Mouse (Mus musculus): ENCODE measurements around the gene Gm10799. TPM values are rescaled to one million over a fixed set of nuclear protein-coding genes. Genes with fewer than 3 reads are reported as not detected.

The Gm10799 gene
- total and polyA plus RNA-seq, 2 experiments = not detected

DNA sequence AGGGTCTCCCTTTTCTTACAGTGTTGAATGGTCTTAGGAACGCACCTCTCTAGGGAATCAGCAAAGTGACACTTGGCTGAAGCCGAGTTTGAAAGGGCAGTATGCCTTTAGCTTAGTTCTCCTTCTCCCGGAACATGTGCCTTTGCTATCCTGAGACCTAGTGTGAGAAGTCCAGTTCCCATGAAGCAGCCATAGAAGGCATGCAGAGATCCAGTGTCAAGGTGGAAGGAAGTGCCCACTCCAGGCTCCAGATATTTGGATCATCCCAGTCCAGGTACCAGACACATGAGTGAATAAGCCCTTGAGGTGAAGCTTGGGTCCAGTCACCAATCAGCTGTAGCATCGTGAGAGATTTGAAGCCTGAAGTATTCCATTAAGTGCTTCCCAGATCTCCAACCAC is 9.4 kb downstream of the Gm10799 start:
- peaks cover 47% of the 10 kb centered on the region for H3K36me3 ChIP-seq (ENCODE audit: control insufficient read depth, insufficient read depth, low read length)
- TF ChIP-seq POLR2A (IDR thresholded peaks at IDR 0.05; ENCODE audit: extremely low read depth, insufficient read depth, low read length) (no peak), CTCF (IDR thresholded peaks at IDR 0.05; ENCODE audit: low read depth, low read length) (no peak)
- no peaks in the 10 kb centered on the region for H3K27me3 ChIP-seq (ENCODE audit: control insufficient read depth, insufficient read depth, low read length)
- H3K27ac ChIP-seq (replicated peaks; ENCODE audit: insufficient read depth, low read depth, low read length) = no peak overlapping the region
- no peak for DNase-seq (ENCODE audit: extremely low read depth, low read depth, low spot score)
- WGBS = 87% methylated on average over 4 of the region's 4 CpGs
- no peaks in the 10 kb centered on the region for H3K79me2 ChIP-seq (ENCODE audit: control insufficient read depth, insufficient read depth, low read length)
- H3K4me3 ChIP-seq (ENCODE audit: insufficient read depth, low read depth, low read length) = no peak overlapping the region
- H3K9ac ChIP-seq (ENCODE audit: low read depth, low read length) = no peak overlapping the region
- no peaks in the 10 kb centered on the region for H3K4me1 ChIP-seq (ENCODE audit: control insufficient read depth, insufficient read depth, low read length)

DNA sequence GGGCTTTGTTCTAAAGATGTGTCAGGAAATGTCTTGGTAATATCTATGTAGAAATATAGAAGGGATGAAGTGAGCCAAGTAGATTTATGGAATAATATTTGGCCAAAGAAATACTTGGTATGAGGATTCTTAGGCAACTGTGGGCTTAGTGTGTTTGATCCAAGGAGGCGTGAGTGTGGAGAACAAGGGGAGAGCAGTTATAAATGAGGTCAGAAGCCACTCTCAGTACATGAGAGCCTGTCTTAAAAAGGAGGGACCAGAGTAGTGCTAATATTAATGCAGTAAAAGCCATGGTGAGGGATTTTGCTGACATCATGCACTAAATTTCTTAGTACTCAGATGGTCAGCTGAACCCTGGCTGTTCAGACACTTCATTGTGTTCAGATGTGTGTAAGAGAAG is 10.0 kb downstream of the Gm10799 start:
- DNase-seq (ENCODE audit: extremely low read depth, low read depth, low spot score) = no peak
- TF ChIP-seq POLR2A (IDR thresholded peaks at IDR 0.05; ENCODE audit: extremely low read depth, insufficient read depth, low read length) (no peak), CTCF (IDR thresholded peaks at IDR 0.05; ENCODE audit: low read depth, low read length) (no peak)
- no peak overlapping the region for H3K9ac ChIP-seq (ENCODE audit: low read depth, low read length)
- WGBS = 87% methylated on average over 1 of the region's 1 CpGs
- H3K36me3 ChIP-seq (ENCODE audit: control insufficient read depth, insufficient read depth, low read length) = peaks cover 52% of the 10 kb centered on the region
- no peaks in the 10 kb centered on the region for H3K79me2 ChIP-seq (ENCODE audit: control insufficient read depth, insufficient read depth, low read length)
- no peak overlapping the region for H3K27ac ChIP-seq (replicated peaks; ENCODE audit: insufficient read depth, low read depth, low read length)
- H3K4me3 ChIP-seq (ENCODE audit: insufficient read depth, low read depth, low read length) = no peak overlapping the region
- no peaks in the 10 kb centered on the region for H3K4me1 ChIP-seq (ENCODE audit: control insufficient read depth, insufficient read depth, low read length)
- no peaks in the 10 kb centered on the region for H3K27me3 ChIP-seq (ENCODE audit: control insufficient read depth, insufficient read depth, low read length)

DNA sequence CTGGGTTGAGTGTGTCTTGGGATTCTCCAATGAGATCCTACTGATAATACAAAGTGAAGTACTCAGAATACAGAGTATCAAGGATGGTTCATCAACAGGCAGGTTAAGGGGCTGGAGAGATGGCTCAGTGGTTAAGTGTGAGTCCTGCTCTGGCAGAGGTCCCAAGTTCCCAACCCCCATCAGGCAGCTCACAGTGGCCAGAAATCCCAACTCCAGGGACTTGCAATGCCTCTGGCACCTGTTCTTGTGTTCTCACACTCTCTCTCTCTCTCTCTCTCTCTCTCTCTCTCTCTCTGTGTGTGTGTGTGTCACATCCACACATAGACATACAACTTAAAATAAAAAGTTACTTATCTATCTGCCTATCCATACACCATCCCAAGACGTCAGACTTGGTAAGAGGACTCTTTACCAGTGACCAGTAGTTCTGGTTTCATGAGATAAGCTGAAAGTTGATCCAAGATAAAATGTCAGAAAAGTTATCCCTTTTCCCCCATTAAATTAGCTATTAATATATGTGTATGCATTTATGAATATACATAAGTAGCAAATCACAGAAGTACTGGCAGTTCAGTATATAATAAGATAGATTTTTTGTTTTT is 23.8 kb downstream of the Gm10799 start:
- Histone ChIP-seq H3K4me3 (ENCODE audit: insufficient read depth, low read depth, low read length) (no peak overlapping the region), H3K36me3 (ENCODE audit: control insufficient read depth, insufficient read depth, low read length) (peaks cover 43% of the 10 kb centered on the region), H3K79me2 (ENCODE audit: control insufficient read depth, insufficient read depth, low read length) (peaks cover 8% of the 10 kb centered on the region; the same call in 1 of the 2 replicates), H3K4me1 (ENCODE audit: control insufficient read depth, insufficient read depth, low read length) (peaks cover 16% of the 10 kb centered on the region; the same call in 1 of the 2 replicates), H3K9ac (ENCODE audit: low read depth, low read length) (no peak overlapping the region), H3K27ac (replicated peaks; ENCODE audit: insufficient read depth, low read depth, low read length) (no peak overlapping the region), H3K27me3 (ENCODE audit: control insufficient read depth, insufficient read depth, low read length) (no peaks in the 10 kb centered on the region)
- 68% methylated on average over 1 of the region's 1 CpGs for WGBS
- TF ChIP-seq CTCF (IDR thresholded peaks at IDR 0.05; ENCODE audit: low read depth, low read length) (no peak), POLR2A (IDR thresholded peaks at IDR 0.05; ENCODE audit: extremely low read depth, insufficient read depth, low read length) (no peak)
- peak; percentile 48 for DNase-seq (ENCODE audit: extremely low read depth, low read depth, low spot score)

DNA sequence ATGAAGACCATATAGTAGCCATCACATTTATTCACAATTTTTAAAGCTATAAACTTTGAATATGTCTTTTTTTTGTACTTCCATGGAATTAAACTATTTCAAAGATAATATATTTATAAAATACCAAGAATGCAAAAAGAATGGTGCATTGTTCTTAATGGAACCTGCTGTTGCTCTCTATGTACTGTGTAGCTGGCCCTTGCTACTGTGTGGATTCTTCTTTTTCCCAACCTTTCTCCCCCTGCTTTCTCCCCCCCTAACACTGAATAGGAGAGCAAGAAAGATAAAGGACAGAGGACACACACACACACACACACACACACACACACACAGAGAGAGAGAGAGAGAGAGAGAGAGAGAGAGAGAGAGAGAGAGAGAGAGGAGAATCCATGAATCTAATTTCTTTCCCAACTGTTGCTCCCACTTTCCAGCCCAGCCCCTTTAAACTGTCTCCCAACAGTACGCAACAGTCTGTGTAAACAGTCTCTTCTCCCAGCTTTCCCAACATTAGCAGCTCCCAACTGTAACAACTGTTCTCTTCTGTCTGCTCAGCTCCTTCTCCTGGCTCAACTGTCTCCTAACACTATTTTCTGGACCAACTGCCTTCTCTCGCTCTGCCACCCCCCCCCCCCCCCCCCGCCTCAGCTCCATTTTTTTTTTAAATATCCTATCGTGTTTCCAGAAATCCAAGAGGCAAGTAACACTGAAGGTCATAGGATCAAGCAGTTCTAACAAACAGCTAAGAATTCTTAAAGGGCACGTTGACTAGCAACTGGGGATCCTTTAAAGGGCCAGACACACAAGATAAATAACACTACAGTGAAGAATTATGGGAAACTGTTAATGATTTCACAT is 24.5 kb downstream of the Gm10799 start:
- DNase-seq (ENCODE audit: extremely low read depth, low read depth, low spot score) = peak; percentile 55
- 0 out of 2 replicates have a peak overlapping the region, but pooled peaks have one; percentile 29 for H3K27ac ChIP-seq (replicated peaks; ENCODE audit: insufficient read depth, low read depth, low read length)
- peaks cover 17% of the 10 kb centered on the region; the same call in 1 of the 2 replicates for H3K4me1 ChIP-seq (ENCODE audit: control insufficient read depth, insufficient read depth, low read length)
- H3K9ac ChIP-seq (ENCODE audit: low read depth, low read length) = no peak overlapping the region
- no peak for TF ChIP-seq CTCF (IDR thresholded peaks at IDR 0.05; ENCODE audit: low read depth, low read length)
- H3K36me3 ChIP-seq (ENCODE audit: control insufficient read depth, insufficient read depth, low read length) = peaks cover 41% of the 10 kb centered on the region
- no peak overlapping the region for H3K4me3 ChIP-seq (ENCODE audit: insufficient read depth, low read depth, low read length)
- peaks cover 8% of the 10 kb centered on the region; the same call in 1 of the 2 replicates for H3K79me2 ChIP-seq (ENCODE audit: control insufficient read depth, insufficient read depth, low read length)
- H3K27me3 ChIP-seq (ENCODE audit: control insufficient read depth, insufficient read depth, low read length) = no peaks in the 10 kb centered on the region
- WGBS = 20% methylated on average over 5 of the region's 5 CpGs

DNA sequence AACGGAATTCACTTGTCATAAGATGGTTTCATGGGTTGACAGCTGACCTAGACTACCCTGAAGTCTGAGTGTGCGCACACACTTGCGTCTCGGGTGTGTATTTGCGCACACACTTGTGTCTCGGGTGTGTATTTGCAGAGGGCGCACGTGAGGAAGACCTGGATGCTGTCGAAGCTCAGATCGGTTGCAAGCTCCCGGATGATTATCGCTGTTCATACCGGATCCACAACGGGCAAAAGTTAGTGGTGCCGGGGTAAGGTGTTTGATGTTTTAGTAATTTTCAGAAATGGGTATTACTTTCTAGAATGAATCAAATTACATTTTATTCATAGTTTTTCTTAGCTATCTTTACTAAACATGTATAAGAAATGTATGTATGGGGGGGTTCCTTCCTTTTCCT is 25.6 kb downstream of the Gm10799 start:
- Histone ChIP-seq H3K79me2 (ENCODE audit: control insufficient read depth, insufficient read depth, low read length) (peaks cover 5% of the 10 kb centered on the region; the same call in 1 of the 2 replicates), H3K27ac (replicated peaks; ENCODE audit: insufficient read depth, low read depth, low read length) (no peak overlapping the region), H3K27me3 (ENCODE audit: control insufficient read depth, insufficient read depth, low read length) (no peaks in the 10 kb centered on the region), H3K4me3 (ENCODE audit: insufficient read depth, low read depth, low read length) (no peak overlapping the region), H3K36me3 (ENCODE audit: control insufficient read depth, insufficient read depth, low read length) (peaks cover 36% of the 10 kb centered on the region), H3K4me1 (ENCODE audit: control insufficient read depth, insufficient read depth, low read length) (peaks cover 17% of the 10 kb centered on the region; the same call in 1 of the 2 replicates), H3K9ac (ENCODE audit: low read depth, low read length) (no peak overlapping the region)
- no peak for TF ChIP-seq POLR2A (IDR thresholded peaks at IDR 0.05; ENCODE audit: extremely low read depth, insufficient read depth, low read length)
- TF ChIP-seq CTCF (IDR thresholded peaks at IDR 0.05; ENCODE audit: low read depth, low read length) = no peak
- 91% methylated on average over 15 of the region's 15 CpGs for WGBS
- no peak for DNase-seq (ENCODE audit: extremely low read depth, low read depth, low spot score)
